In genomic region chr14:25463919-25464318, GRCm38 (mm10) we compare ENCODE assay signal across 9 mouse cellular contexts. TPM values are rescaled to one million over a fixed set of nuclear protein-coding genes. Genes with fewer than 3 reads are reported as not detected.
DNase-seq lines count a peak whose midpoint lies in the region; ATAC-seq lines count a peak whose summit lies in the region.
"Had no signal": no experiment of that assay in that cellular context is flagged by ENCODE, and none has a peak within 500 bp of the region (broad histone marks: within the 10 kb centered on the region; RNA-seq: fewer than 3 reads in every experiment).

No protein-coding gene starts in this region.

- peaks cover 78% of the 10 kb centered on the region for H3K4me1 ChIP-seq in heart, embryonic 12.5 days (replicated peaks)
- peaks cover 79% of the 10 kb centered on the region for H3K4me1 ChIP-seq in midbrain, embryonic 12.5 days

- H3K36me3 ChIP-seq in heart, embryonic 12.5 days, result no peaks in the 10 kb centered on the region
- no peaks in the 10 kb centered on the region for H3K36me3 ChIP-seq in midbrain, embryonic 12.5 days
- H3K36me3 ChIP-seq: heart, embryonic 15.5 days had no signal

- H3K27me3 ChIP-seq in heart, embryonic 12.5 days (replicated peaks), result no peaks in the 10 kb centered on the region
- no peaks in the 10 kb centered on the region for H3K27me3 ChIP-seq in midbrain, embryonic 12.5 days
- H3K27me3 ChIP-seq: heart, embryonic 15.5 days had no signal

- no peak for ATAC-seq in heart, embryonic 12.5 days (ENCODE audit: insufficient number of reproducible peaks, low FRiP score)
- no peak for ATAC-seq in midbrain, embryonic 12.5 days (ENCODE audit: low FRiP score, low read depth)
- no peak for ATAC-seq in monocyte, adult 5-6 weeks (replicated peaks; ENCODE audit: insufficient number of reproducible peaks, low FRiP score, low TSS enrichment, poor library complexity, severe bottlenecking)

- no peak overlapping the region for H3K4me3 ChIP-seq in heart, embryonic 12.5 days
- H3K4me3 ChIP-seq in midbrain, embryonic 12.5 days, result 0 out of 2 replicates have a peak overlapping the region, but pooled peaks have one; percentile 7
- H3K4me3 ChIP-seq: heart, embryonic 15.5 days had no signal

- peak overlapping the region; percentile 4; the same call in 1 of the 2 replicates for H3K4me2 ChIP-seq in heart, embryonic 12.5 days
- peak overlapping the region; percentile 96 for H3K4me2 ChIP-seq in midbrain, embryonic 12.5 days (replicated peaks)
- H3K4me2 ChIP-seq: heart, embryonic 15.5 days had no signal

- H3K9ac ChIP-seq in heart, embryonic 12.5 days, result no peak overlapping the region
- no peak overlapping the region for H3K9ac ChIP-seq in midbrain, embryonic 12.5 days (replicated peaks)
- H3K9ac ChIP-seq: heart, embryonic 15.5 days had no signal

- 52% methylated on average over 9 of the region's 9 CpGs for WGBS in heart, embryonic 12.5 days
- 27% methylated on average over 9 of the region's 9 CpGs for WGBS in midbrain, embryonic 12.5 days

- H3K9me3 ChIP-seq in heart, embryonic 12.5 days (replicated peaks), result no peaks in the 10 kb centered on the region
- no peaks in the 10 kb centered on the region for H3K9me3 ChIP-seq in midbrain, embryonic 12.5 days
- H3K9me3 ChIP-seq: heart, embryonic 15.5 days had no signal

- 0 out of 2 replicates have a peak overlapping the region, but pooled peaks have one; percentile 15 for H3K27ac ChIP-seq in heart, embryonic 12.5 days (ENCODE audit: poor library complexity, severe bottlenecking)
- H3K27ac ChIP-seq in midbrain, embryonic 12.5 days (replicated peaks), result peak overlapping the region; percentile 42; the same call in 1 of the 2 replicates
- H3K27ac ChIP-seq: heart, embryonic 15.5 days had no signal

- DNase-seq in heart, postnatal 14 days, result no peak
- peak; percentile 56 for DNase-seq in cerebellum, adult 9-11 months
- DNase-seq in kidney, adult 8-10 months, result peak; percentile 92 to 94
- DNase-seq in left cerebral cortex, postnatal 25 days (ENCODE audit: low spot score in 2 of 2), result no peak
- no peak for DNase-seq in urinary bladder, postnatal 36 days (ENCODE audit: low spot score in 2 of 2)

- intact Hi-C loops in heart, postnatal 14 days (cut with DNase I), result no loop called here
- intact Hi-C loops in left cerebral cortex, postnatal 25 days (cut with DNase I), result no loop called here

RNA-seq across cellular contexts. Expression of gene Zmiz1, which starts 4.9 kb away (rescaled TPM):
- 34.2 and 41.4 TPM in 2 replicates for polyA plus RNA-seq in heart, embryonic 12.5 days (2016; fragmentation: Nextera tagmentation; extraction: Ambion mirVana)
- total RNA-seq in heart, postnatal 14 days (2021), result 10 to 100 TPM; 53.9 to 59.4 TPM
- polyA plus RNA-seq in midbrain, embryonic 12.5 days (2016; fragmentation: Nextera tagmentation; extraction: Ambion mirVana), result 79.4 and 82.5 TPM in 2 replicates
- total RNA-seq in monocyte, adult 5-6 weeks (2017), result 18.2 to 63.6 TPM (median 22.9 TPM) in 3 replicates
- total RNA-seq in left cerebral cortex, postnatal 25 days (2021), result 10 to 100 TPM; 85.1 to 95.2 TPM

Comparison
In these comparisons a context has a peak if more than half of its experiments do, and no peak if none do; other contexts are left out.
1. DNase-seq: peak in cerebellum, adult 9-11 months (single experiment) and kidney, adult 8-10 months (2 of 2); none in heart, postnatal 14 days (0 of 2), left cerebral cortex, postnatal 25 days (0 of 2) and urinary bladder, postnatal 36 days (0 of 2).